Mouse (Mus musculus) ES-CJ7 (cell line): ENCODE data around the gene Mon2.
"Not testable (repeated sequence)": the region's sequence is repeated elsewhere in the genome, so short reads cannot be mapped to it uniquely, and the experiment has no call there.

Experiments
- DNase-seq: peaks from one replicate; pipeline ENCODE4 v3.0.0; 2011; ENCODE audit warnings: low read depth, low spot score

Mon2 gene

GRCm38 (mm10) chr10:123060831-123061230 lies 15.5 kb downstream of the Mon2 start:
- no peak for DNase-seq

DNA sequence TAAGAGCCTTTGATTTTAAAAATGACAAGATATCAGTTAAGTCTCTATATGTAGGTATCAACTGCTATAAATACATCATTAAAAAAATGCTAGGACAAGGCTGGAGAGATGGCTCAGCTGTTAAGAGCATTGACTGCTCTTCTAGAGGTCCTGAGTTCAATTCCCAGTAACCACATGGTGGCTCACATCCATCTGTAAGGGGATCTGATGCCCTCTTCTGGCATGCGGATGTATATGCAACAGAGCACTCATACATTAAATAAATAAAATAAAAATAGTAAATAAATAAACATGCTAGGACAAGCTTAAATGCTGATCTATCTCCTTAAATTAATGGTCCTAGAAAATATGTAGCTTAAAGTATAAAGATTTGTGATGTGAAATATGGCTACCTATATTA lies 19.2 kb downstream of the Mon2 start:
- DNase-seq: peak; percentile 21

DNA sequence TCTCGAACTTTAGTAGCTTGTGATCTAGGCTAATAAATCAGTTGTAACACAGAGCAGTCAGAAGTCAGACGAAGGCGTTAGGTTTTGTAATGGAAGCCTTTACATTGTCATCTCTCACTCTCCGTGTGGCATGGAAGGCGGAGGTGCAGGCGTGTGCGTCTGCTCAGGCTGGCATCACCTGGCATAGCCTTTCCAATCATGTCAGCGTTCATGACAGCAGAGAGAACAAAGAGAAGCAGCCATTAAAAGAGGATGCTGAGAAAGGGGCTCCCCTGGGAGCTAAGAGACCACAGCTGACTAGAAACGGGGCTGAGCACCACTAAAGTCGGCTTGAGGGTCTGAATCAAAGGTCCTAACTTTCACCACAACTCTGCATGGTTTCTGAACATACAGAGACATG lies 19.8 kb downstream of the Mon2 start:
- DNase-seq: no peak

GRCm38 (mm10) chr10:123055205-123056000 lies 20.9 kb downstream of the Mon2 start:
- no peak for DNase-seq

GRCm38 (mm10) chr10:123053557-123053956 lies 22.7 kb downstream of the Mon2 start:
- no peak for DNase-seq

GRCm38 (mm10) chr10:123052021-123052420 lies 24.3 kb downstream of the Mon2 start:
- no peak for DNase-seq

GRCm38 (mm10) chr10:123048730-123049129 lies 27.6 kb downstream of the Mon2 start:
- DNase-seq: no peak

- DNase-seq: no peak
These were observed 36.4 kb downstream of the Mon2 start for GRCm38 (mm10) chr10:123039936-123040335.

GRCm38 (mm10) chr10:123032078-123032646 lies 44.1 kb downstream of the Mon2 start:
- no peak for DNase-seq

GRCm38 (mm10) chr10:123031449-123031848 lies 44.9 kb downstream of the Mon2 start:
- no peak for DNase-seq

DNA sequence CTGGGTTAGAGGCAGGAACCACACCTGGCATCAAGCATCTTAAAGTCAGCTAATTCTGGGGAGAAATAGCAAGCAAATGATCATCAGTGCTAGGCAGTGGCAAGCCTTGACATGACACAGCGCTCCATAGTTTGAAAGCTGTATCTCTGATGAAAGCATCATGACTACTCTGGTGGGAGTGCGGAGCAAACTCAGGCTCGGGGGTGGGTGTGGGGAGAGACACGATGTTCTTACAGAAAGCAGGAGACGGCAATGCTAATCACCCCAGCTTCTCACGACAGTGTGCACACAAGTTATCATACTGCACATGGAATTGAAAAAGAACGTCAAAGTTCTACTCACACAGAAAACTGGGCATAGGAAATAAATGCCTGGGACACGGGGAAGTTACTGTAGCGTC lies 45.7 kb downstream of the Mon2 start:
- no peak for DNase-seq

GRCm38 (mm10) chr10:123028949-123029348 lies 47.4 kb downstream of the Mon2 start:
- DNase-seq: no peak

DNA sequence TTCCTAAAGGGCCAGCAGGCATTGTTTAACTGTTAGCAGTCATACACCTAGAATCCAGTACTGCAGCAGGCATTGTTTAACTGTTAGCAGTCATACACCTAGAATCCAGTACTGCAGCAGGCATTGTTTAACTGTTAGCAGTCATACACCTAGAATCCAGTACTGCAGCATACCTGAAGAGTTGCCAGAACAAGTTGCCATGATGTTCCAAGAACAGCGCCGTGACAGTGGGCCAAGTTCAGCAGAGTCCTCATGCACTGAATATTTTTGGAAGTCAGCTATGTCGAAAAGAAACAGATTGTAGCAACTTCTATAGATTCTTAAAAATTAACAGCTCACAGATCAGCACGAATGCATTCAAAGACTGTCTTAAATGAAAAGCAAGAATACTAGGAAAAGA lies 49.6 kb downstream of the Mon2 start:
- DNase-seq: not testable (repeated sequence)

GRCm38 (mm10) chr10:123013435-123013834 lies 62.9 kb downstream of the Mon2 start:
- peak; percentile 79 for DNase-seq

DNA sequence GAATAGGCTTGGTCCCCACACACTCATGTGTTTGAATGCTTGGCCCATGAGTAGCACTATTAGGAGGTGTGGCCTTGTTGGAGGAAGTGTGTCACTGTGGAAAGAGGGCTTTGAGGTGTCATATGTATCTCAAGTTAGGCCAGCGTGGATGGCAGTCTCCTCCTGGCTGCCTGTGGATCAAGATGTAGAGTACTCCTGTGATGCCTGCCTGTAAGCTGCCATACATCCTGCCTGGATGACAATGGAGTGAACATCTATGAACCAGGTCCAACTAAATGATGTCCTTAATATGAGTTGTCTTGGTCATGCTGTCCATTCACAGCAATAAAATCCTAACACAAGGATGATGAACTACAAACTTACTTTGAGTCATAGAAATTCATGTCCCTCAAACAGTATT lies 64.9 kb downstream of the Mon2 start:
- DNase-seq: no peak

- DNase-seq: peak; percentile 70
These were observed 70.8 kb downstream of the Mon2 start for GRCm38 (mm10) chr10:123005237-123006185.

- no peak for DNase-seq
These were observed 71.6 kb downstream of the Mon2 start for GRCm38 (mm10) chr10:123004475-123005236.

DNA sequence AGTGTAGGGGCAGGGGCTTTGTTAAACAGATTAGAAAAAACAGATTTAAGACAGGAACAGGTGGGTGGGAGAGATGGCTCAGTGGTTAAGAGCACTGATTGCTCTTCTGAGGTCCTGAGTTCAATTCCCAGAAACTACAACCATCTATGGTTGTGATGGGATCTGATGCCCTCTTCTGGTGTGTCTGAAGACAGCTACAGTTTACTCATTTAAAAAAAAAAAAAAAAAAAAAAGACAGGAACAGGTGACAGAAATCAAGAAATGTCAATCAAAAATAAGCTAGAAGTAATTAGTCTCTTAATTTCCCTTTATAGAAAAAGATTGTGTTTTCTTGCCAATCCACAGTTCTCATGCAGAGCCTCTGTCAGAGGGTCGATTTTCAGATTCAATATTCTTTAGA lies 74.3 kb downstream of the Mon2 start:
- DNase-seq: no peak

- no peak for DNase-seq
These were observed 74.9 kb downstream of the Mon2 start for GRCm38 (mm10) chr10:123001363-123001762.

- DNase-seq: peak; percentile 62
These were observed 76.9 kb downstream of the Mon2 start for GRCm38 (mm10) chr10:122999356-122999755.

GRCm38 (mm10) chr10:122997852-122998251 lies 78.5 kb downstream of the Mon2 start:
- no peak for DNase-seq
